Mouse (Mus musculus) liver, adult 2 months (tissue): ENCODE results near the gene Ppp1r21.

Experiments used
- CTCF ChIP-seq: fragments of 200-500 bp; IDR thresholded peaks from 2 replicates; pipeline ENCODE4 v1.5.1; 2011; ENCODE audit warnings: low read depth, low read length, control low read depth
- POLR2A ChIP-seq: fragments of 200-500 bp; IDR thresholded peaks from 2 replicates; pipeline ENCODE4 v1.6.1; 2011; ENCODE audit warnings: low read length, control low read depth; ENCODE audit not compliant: insufficient read depth; ENCODE audit errors: extremely low read depth

GRCm38 (mm10) chr17:88613172-88613571, 83.3 kb downstream of the Ppp1r21 start:
- TF ChIP-seq CTCF (no peak), POLR2A (no peak)
